Mouse (Mus musculus) stomach, postnatal 0 days (tissue): ENCODE measurements around the gene Actg2. TPM values are rescaled to one million over a fixed set of nuclear protein-coding genes. Genes with fewer than 3 reads are reported as not detected.

Experiments
- ATAC-seq: fragments of 200-750 bp; cut with Nextera tagmentation; 2 replicates; pipeline ENCODE4 v1.8.0; 2017; ENCODE audit not compliant: low FRiP score, low TSS enrichment
- DNase-seq: peaks from one replicate; pipeline ENCODE4 v3.0.0-alpha.2; 2016; ENCODE audit warnings: low spot score
- H3K27ac ChIP-seq: fragments of 300-500 bp; sonication (generic); replicated peaks from 2 replicates; pipeline ENCODE4 v1.5.1; 2014; ENCODE audit warnings: mild to moderate bottlenecking, control low read depth
- H3K27me3 ChIP-seq: fragments of 300-500 bp; sonication (generic); 2 replicates; pipeline ENCODE4 v1.6.1; 2014; ENCODE audit warnings: low read length; ENCODE audit not compliant: control insufficient read depth, insufficient read depth
- H3K36me3 ChIP-seq: fragments of 300-500 bp; sonication (generic); 2 replicates; pipeline ENCODE4 v1.6.1; 2014; ENCODE audit warnings: low read length, mixed read lengths; ENCODE audit not compliant: control insufficient read depth, insufficient read depth
- H3K4me1 ChIP-seq: fragments of 300-500 bp; sonication (generic); replicated peaks from 2 replicates; pipeline ENCODE4 v1.6.1; 2014; ENCODE audit warnings: antibody characterized with exemption; ENCODE audit not compliant: control insufficient read depth, insufficient read depth
- H3K4me2 ChIP-seq: fragments of 300-500 bp; sonication (generic); replicated peaks from 2 replicates; pipeline ENCODE4 v1.6.1; 2014; ENCODE audit warnings: low read depth, mild to moderate bottlenecking, control low read depth, moderate library complexity
- H3K4me3 ChIP-seq: fragments of 300-500 bp; sonication (generic); 2 replicates; pipeline ENCODE4 v1.5.1; 2014; ENCODE audit warnings: low read depth, low read length, control low read depth
- H3K9ac ChIP-seq: fragments of 300-500 bp; sonication (generic); 2 replicates; pipeline ENCODE4 v1.6.1; 2014; ENCODE audit warnings: mild to moderate bottlenecking, low read length, control low read depth, mixed read lengths
- H3K9me3 ChIP-seq: fragments of 300-500 bp; sonication (generic); 2 replicates; pipeline ENCODE4 v1.6.1; 2016; ENCODE audit warnings: low read length; ENCODE audit not compliant: control insufficient read depth
- CTCF ChIP-seq: IDR thresholded peaks from 2 replicates; pipeline ENCODE4 v1.5.1; 2016; ENCODE audit warnings: antibody characterized with exemption, low read depth, mild to moderate bottlenecking, moderate library complexity
- EP300 ChIP-seq: optimal IDR thresholded peaks from 2 replicates; pipeline ENCODE3; 2016; ENCODE audit warnings: antibody characterized with exemption
- WGBS: fragments of 180-500 bp; shearing (Covaris S2); extraction: QIAGEN DNeasy Blood & Tissue Kit; methylation state at CpG from one replicate; pipeline ENCODE4 v1.1.7; 2014; 5-methylcytosine and 5-hydroxymethylcytosine counted together
- polyA plus RNA-seq: library from polyadenylated mRNA; unstranded; fragments of >200 nt; fragmentation: Nextera tagmentation; extraction: Ambion mirVana; gene quantifications from 2 replicates; pipeline ENCODE4 v1.2.1, GENCODE M21; 2015

The Actg2 gene
- polyA plus RNA-seq, 1 experiment from 2014 or later: 3,802 TPM

DNA sequence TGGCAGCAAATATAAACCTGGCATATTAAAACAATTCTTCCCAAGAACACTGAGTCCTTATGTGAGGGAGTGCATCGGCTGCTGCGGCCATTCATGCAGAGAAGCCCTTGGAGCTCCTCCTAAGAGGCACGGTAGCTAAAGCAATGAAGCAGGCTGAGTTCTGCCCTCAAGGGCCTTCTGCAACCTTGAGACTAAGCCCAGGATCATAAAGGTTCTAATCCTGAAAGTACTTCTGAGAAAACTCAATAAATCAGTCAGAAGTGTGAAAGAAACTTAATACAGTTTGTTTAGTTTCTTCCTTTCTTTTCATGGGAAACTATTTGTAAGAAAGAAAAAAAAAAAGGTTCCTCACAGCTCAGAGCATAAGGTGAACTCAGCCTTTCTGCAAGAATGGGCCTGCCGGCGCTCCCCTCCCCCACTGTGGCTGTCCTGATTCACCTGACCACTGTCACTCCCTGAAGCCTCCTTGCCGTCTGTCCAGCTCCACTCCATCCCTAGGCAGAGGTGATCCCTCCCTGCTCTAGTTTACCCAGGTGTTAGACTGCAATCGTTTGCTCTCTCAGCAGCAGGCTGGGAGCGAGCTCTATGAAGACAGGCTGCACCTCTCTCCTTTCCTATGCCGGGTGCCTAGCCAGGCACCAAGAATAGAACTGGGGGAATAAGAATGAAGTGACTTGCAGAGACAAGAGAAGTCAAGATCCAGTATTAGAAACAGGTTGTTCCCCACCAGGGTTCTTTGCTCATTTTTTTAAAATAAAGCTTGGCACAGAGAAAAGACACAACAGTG, 34.3 kb downstream of the Actg2 start:
- no peak for DNase-seq
- H3K27ac ChIP-seq: peak overlapping the region; percentile 79
- ATAC-seq: no peak
- H3K36me3 ChIP-seq: no peaks in the 10 kb centered on the region
- no peaks in the 10 kb centered on the region for H3K27me3 ChIP-seq
- TF ChIP-seq EP300 (peak; percentile 79), CTCF (no peak)
- H3K4me2 ChIP-seq: 0 out of 2 replicates have a peak overlapping the region, but pooled peaks have one; percentile 14
- no peak overlapping the region for H3K4me3 ChIP-seq
- 56% methylated on average over 9 of the region's 9 CpGs for WGBS
- no peaks in the 10 kb centered on the region for H3K9me3 ChIP-seq
- no peak overlapping the region for H3K9ac ChIP-seq
- no peaks in the 10 kb centered on the region for H3K4me1 ChIP-seq

GRCm38 (mm10) chr6:83500462-83500861, 35.6 kb downstream of the Actg2 start:
- H3K36me3 ChIP-seq: no peaks in the 10 kb centered on the region
- H3K4me3 ChIP-seq: no peak overlapping the region
- no peak overlapping the region for H3K4me2 ChIP-seq
- H3K4me1 ChIP-seq: no peaks in the 10 kb centered on the region
- DNase-seq (no peak), ATAC-seq (no peak)
- H3K27me3 ChIP-seq: no peaks in the 10 kb centered on the region
- no peak overlapping the region for H3K9ac ChIP-seq
- H3K9me3 ChIP-seq: no peaks in the 10 kb centered on the region
- TF ChIP-seq EP300 (no peak), CTCF (peak; percentile 65)
- 61% methylated on average over 3 of the region's 3 CpGs for WGBS
- H3K27ac ChIP-seq: no peak overlapping the region

GRCm38 (mm10) chr6:83499078-83499477, 37.0 kb downstream of the Actg2 start:
- Histone ChIP-seq H3K9ac (no peak overlapping the region), H3K36me3 (no peaks in the 10 kb centered on the region), H3K9me3 (no peaks in the 10 kb centered on the region), H3K4me2 (no peak overlapping the region), H3K4me1 (no peaks in the 10 kb centered on the region), H3K27ac (no peak overlapping the region), H3K27me3 (no peaks in the 10 kb centered on the region), H3K4me3 (no peak overlapping the region)
- ATAC-seq: no peak
- WGBS: 94% methylated on average over 10 of the region's 10 CpGs
- TF ChIP-seq CTCF: no peak
- no peak for TF ChIP-seq EP300
- DNase-seq: no peak

DNA sequence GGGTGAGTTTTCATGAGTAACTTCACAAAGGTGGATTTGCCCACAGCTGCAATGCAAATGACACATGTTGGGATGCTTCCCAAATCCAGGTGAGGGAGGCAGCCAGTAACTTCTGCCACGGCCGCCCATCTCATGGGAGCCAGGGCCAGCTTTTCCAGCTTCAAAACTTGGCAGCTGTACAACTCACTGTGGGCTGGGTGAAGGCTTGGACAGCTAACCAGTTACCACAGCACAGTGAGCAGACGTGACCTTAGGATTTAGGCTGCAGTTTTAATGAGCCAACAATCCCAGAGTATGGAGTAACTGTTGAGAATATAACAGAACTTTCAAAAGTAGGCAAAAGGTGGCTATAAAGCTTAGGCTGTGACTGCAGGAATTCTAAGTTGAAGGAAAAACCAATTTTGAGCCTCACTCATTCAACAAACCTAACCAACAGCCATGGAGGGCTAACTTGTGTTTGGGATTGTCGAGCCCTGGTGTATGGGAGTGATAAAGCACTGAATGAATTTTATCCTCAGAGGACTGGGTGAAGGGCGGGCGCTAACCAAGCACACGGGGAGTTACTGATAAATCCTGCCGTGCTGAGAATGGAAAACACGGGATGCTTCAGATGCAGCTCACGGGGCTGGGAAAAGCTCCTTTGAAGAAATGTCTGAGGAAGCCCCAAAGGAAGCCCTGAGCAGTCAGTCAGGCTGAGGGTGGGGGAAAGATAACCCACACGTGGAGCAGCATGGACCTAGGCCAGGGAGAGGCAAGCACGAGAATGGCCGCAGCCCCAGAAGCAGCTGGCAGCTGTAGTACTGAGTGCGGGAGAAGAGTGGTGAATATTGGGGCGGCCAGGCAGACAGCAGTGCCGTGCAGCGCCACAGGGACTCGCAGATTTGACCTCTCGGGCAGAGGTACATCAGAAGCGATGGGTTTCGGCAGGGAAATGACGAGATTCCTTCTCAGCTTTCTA, 39.0 kb downstream of the Actg2 start:
- H3K9me3 ChIP-seq: no peaks in the 10 kb centered on the region
- no peak overlapping the region for H3K4me3 ChIP-seq
- ATAC-seq (no peak), DNase-seq (no peak)
- no peaks in the 10 kb centered on the region for H3K27me3 ChIP-seq
- H3K9ac ChIP-seq: peak overlapping the region; percentile 18; the same call in 1 of the 2 replicates
- H3K4me1 ChIP-seq: no peaks in the 10 kb centered on the region
- H3K36me3 ChIP-seq: no peaks in the 10 kb centered on the region
- 72% methylated on average over 22 of the region's 22 CpGs for WGBS
- no peak overlapping the region for H3K4me2 ChIP-seq
- TF ChIP-seq EP300 (no peak), CTCF (no peak)
- peak overlapping the region; percentile 56; the same call in 1 of the 2 replicates for H3K27ac ChIP-seq

DNA sequence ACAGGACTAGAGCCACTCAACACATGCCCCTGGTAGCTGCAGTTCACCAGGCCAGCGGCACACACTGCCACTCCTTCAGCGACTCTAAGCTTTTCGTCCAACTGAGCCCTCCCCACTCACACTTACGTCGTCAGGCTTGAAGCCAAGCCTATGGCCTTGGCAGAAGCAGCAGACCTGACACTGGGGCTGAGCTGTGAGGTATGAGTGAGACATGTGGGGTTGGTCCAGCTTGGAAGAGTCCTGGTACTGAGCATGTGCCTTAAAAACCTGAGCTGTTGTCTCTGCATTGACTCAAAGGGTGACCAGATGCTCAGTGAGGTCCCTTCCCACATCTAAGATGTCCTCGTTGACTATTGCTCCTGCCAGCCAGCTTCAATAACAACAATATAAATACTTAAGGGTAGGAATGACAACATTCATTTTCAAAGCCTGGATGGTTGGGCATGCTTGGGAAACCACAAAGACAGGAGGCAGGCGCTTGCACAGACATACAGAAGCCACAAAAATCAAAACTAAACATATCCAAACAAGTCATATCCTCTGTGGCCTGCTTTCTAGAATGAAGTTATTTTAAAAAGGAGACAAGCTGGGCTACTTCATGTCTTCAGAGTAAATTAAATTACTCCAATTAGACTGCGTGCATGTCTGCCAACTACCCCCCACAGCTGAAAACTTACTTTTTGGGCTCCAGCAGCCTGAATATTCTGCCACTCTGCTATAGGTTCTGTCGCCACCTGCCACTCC, 39.9 kb downstream of the Actg2 start:
- H3K4me3 ChIP-seq: no peak overlapping the region
- ATAC-seq (no peak), DNase-seq (no peak)
- no peak overlapping the region for H3K9ac ChIP-seq
- H3K27ac ChIP-seq: peak overlapping the region; percentile 56; the same call in 1 of the 2 replicates
- TF ChIP-seq CTCF: no peak
- TF ChIP-seq EP300: no peak
- WGBS: 70% methylated on average over 9 of the region's 9 CpGs
- no peaks in the 10 kb centered on the region for H3K9me3 ChIP-seq
- H3K36me3 ChIP-seq: no peaks in the 10 kb centered on the region
- H3K4me1 ChIP-seq: no peaks in the 10 kb centered on the region
- no peak overlapping the region for H3K4me2 ChIP-seq
- H3K27me3 ChIP-seq: no peaks in the 10 kb centered on the region
